Mouse (Mus musculus) left cerebral cortex, adult 9 months (tissue): ENCODE measurements around the gene Med25.
A peak's percentile ranks its signal among the peaks of the same experiment; 100 is the strongest.

Source experiments
- DNase-seq, 2 experiments: peaks; one replicate each; pipeline ENCODE4 v3.0.0; 2022; ENCODE audit warnings: low spot score in 2 of 2

The Med25 gene

GRCm38 (mm10) chr7:44892276-44892921, at the start of gene Med25:
Med25 (minus strand) TSS chr7:44892712.
- DNase-seq, result peak; percentile 95 to 96

GRCm38 (mm10) chr7:44938680-44939079, 46.2 kb upstream of the Med25 start:
- no peak for DNase-seq

- DNase-seq, result peak; percentile 100
Measured at GRCm38 (mm10) chr7:44929204-44930151, 37.0 kb upstream of the Med25 start, which contains the start of gene Ap2a1. Ap2a1 (minus strand) TSS chr7:44929496.

- DNase-seq, result no peak
Measured at GRCm38 (mm10) chr7:44928570-44928969, 36.1 kb upstream of the Med25 start.

GRCm38 (mm10) chr7:44925468-44925867, 33.0 kb upstream of the Med25 start:
- no peak for DNase-seq

GRCm38 (mm10) chr7:44922530-44922929, 30.0 kb upstream of the Med25 start:
- DNase-seq, result no peak

GRCm38 (mm10) chr7:44919127-44919526, 26.6 kb upstream of the Med25 start:
- no peak for DNase-seq

- no peak for DNase-seq
Measured at GRCm38 (mm10) chr7:44918219-44918618, 25.7 kb upstream of the Med25 start.

- DNase-seq, result no peak
Measured at GRCm38 (mm10) chr7:44916881-44917280, 24.4 kb upstream of the Med25 start.

- no peak for DNase-seq
Measured at GRCm38 (mm10) chr7:44916191-44916590, 23.7 kb upstream of the Med25 start.

GRCm38 (mm10) chr7:44915314-44915713, 22.8 kb upstream of the Med25 start:
- peak in 1 of 2 experiments; percentile 1 for DNase-seq

- DNase-seq, result no peak
Measured at GRCm38 (mm10) chr7:44914396-44914795, 21.9 kb upstream of the Med25 start.

- no peak for DNase-seq
Measured at GRCm38 (mm10) chr7:44908706-44909476, 16.4 kb upstream of the Med25 start.

- DNase-seq, result no peak
Measured at GRCm38 (mm10) chr7:44905430-44905829, 12.9 kb upstream of the Med25 start.

- no peak for DNase-seq
Measured at GRCm38 (mm10) chr7:44901230-44901722, 8.8 kb upstream of the Med25 start.

GRCm38 (mm10) chr7:44900632-44901031, 8.1 kb upstream of the Med25 start:
- DNase-seq, result no peak

- DNase-seq, result no peak
Measured at GRCm38 (mm10) chr7:44898607-44899006, 6.1 kb upstream of the Med25 start.

- no peak for DNase-seq
Measured at GRCm38 (mm10) chr7:44896499-44896898, 4.0 kb upstream of the Med25 start.

- DNase-seq, result peak; percentile 90 to 95
Measured at GRCm38 (mm10) chr7:44895593-44896434, 3.3 kb upstream of the Med25 start, which contains the start of gene Fuz. Fuz (plus strand) TSS chr7:44896079.

- no peak for DNase-seq
Measured at GRCm38 (mm10) chr7:44895206-44895592, 2.7 kb upstream of the Med25 start.

GRCm38 (mm10) chr7:44894175-44894574, 1.7 kb upstream of the Med25 start:
- no peak for DNase-seq
